Mouse (Mus musculus): Measurements from ENCODE around the gene Nos3. TPM values are rescaled to one million over a fixed set of nuclear protein-coding genes. Genes with fewer than 3 reads are reported as not detected.

Nos3 gene
- 10 to 100 TPM; 10.0 to 10.2 TPM for total RNA-seq (2021)

GRCm38 (mm10) chr5:24364508-24364907, at the start of gene Nos3:
Gene Nos3 (plus strand): TSS chr5:24364810.
- intact Hi-C loops (cut with DNase I): loop anchor here (10.0 kb wide), 1 partner anchor 190 kb away; no protein-coding TSS in a partner anchor
- DNase-seq: no peak

- intact Hi-C loops (cut with DNase I): no loop called here
- no peak for DNase-seq
These were observed 44.7 kb upstream of the Nos3 start for GRCm38 (mm10) chr5:24319776-24320466.

GRCm38 (mm10) chr5:24320467-24320813, 44.2 kb upstream of the Nos3 start:
- no peak for DNase-seq
- intact Hi-C loops (cut with DNase I): no loop called here

DNA sequence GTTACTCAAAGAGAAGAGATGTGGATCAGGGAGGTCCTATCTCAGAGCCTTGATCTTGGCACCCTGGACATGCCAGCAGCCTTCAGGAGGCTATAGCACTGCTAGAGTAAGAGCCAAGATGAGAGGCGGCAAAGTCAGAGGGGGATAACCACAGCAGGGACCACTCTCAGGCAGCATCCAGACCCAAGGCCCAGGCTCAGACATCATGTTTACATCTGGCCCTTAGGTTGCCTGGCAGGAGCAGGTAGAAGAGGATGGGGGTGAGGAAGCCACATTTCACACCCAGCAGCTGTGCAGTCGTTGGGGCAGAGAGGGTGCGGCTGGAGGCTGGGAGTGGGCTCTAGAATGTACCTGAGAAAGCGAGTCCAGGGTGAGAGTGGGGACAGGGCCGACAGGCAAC, 43.7 kb upstream of the Nos3 start:
- no peak for DNase-seq
- intact Hi-C loops (cut with DNase I): no loop called here

- no peak for DNase-seq
- intact Hi-C loops (cut with DNase I): no loop called here
These were observed 42.6 kb upstream of the Nos3 start for GRCm38 (mm10) chr5:24321711-24322682.

DNA sequence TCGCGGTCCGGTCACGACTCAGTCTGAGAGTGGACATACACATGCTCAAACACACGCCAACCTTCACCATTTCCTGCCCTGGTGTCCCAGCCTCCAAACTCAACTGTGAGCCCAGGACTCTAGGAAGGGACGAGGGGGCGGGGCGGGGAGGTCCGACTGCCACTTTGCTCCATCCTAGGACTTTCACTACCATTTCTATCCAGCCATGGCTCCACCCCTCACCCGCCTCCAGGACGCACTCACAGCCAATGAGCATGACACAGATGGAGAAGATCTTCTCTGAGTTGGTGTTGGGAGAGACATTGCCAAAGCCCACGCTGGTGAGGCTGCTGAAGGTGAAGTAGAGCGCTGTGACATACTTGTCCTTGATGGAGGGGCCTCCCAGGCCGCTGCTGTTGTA, 39.4 kb upstream of the Nos3 start:
- intact Hi-C loops (cut with DNase I): no loop called here
- no peak for DNase-seq

DNA sequence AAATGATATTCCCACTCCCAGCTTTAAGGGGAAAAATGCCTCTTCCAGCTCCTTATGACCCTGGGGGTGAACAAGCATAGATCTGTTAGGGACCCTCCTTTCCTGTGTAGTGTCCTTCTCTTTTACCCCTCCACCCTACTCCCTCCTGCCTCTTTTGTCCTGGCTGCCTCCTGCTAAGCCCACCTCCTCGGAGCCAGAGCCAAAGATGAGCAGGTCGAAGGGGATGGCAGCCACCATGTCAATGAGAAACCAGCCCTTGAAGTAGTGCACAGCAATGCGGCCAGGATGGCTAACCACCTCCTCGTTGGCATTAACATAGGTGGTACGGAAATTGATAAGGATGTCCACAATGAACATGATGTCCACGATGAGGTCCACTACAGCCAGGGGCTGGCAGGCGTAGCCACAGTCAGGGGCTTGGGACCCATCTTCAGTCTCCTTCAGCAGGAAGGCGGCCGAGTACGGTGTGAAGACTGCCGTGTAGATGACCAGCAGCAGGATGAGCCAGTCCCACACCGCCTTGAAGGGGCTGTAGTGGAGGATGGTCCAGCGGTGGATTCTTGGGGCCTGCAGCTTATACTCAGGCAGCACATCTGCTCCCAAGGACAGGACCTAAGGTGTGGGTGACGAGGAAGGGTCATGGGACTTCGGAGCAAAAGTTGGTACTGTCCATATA, 38.3 kb upstream of the Nos3 start:
- no peak for DNase-seq
- intact Hi-C loops (cut with DNase I): no loop called here

- DNase-seq: no peak
- intact Hi-C loops (cut with DNase I): no loop called here
These were observed 37.7 kb upstream of the Nos3 start for GRCm38 (mm10) chr5:24326842-24327417.

DNA sequence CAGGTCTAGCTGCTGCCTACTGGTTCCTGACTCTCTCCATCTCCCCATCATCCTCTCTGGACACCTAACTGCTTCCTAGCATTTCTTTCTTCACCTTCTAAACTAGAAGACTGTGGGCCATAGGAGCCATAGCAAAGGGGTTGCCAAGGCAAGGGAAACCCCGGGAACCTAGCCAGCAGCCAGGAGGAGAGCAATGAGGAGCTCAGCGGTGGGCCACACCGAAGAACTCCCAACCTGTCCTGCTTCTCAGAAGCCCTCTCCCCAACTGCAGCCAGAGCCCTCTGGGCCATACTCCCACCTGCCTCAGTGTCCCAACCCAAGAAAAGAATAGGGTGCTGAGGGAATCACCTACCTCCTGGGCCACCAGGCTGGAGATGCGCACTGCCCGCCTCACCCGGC, 35.8 kb upstream of the Nos3 start:
- peak; percentile 81 for DNase-seq
- intact Hi-C loops (cut with DNase I): no loop called here

GRCm38 (mm10) chr5:24329212-24329964, 35.2 kb upstream of the Nos3 start:
- intact Hi-C loops (cut with DNase I): no loop called here
- DNase-seq: peak; percentile 94

GRCm38 (mm10) chr5:24329965-24330298, 34.7 kb upstream of the Nos3 start:
- no peak for DNase-seq
- intact Hi-C loops (cut with DNase I): no loop called here

- no peak for DNase-seq
- intact Hi-C loops (cut with DNase I): no loop called here
These were observed 32.2 kb upstream of the Nos3 start for GRCm38 (mm10) chr5:24332401-24332800.

GRCm38 (mm10) chr5:24334749-24335148, 29.9 kb upstream of the Nos3 start:
- intact Hi-C loops (cut with DNase I): no loop called here
- no peak for DNase-seq

GRCm38 (mm10) chr5:24335888-24336511, 28.6 kb upstream of the Nos3 start:
- DNase-seq: peak; percentile 68
- intact Hi-C loops (cut with DNase I): no loop called here

DNA sequence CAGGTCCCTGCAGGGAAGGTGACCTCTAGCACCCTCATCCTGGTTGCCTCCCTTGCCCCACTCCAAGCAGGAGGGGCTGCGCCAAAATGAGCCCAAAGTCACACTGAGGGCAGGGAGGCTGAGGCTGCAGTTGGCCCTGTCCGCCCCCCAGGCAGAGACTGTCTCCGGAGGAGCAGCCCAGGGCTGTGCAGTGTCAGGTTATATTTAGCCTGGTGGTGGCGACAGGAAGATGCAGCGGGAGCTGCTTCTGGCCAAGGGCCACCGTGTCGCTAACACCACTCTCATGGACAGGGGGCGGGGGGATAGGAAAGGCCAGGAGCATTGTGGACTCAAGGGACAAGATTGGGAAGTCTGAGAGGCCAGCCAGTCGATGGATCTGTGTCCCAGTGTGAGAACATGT, 27.2 kb upstream of the Nos3 start:
- intact Hi-C loops (cut with DNase I): no loop called here
- DNase-seq: peak; percentile 35

- DNase-seq: no peak
- intact Hi-C loops (cut with DNase I): no loop called here
These were observed 26.8 kb upstream of the Nos3 start for GRCm38 (mm10) chr5:24337821-24338220.

DNA sequence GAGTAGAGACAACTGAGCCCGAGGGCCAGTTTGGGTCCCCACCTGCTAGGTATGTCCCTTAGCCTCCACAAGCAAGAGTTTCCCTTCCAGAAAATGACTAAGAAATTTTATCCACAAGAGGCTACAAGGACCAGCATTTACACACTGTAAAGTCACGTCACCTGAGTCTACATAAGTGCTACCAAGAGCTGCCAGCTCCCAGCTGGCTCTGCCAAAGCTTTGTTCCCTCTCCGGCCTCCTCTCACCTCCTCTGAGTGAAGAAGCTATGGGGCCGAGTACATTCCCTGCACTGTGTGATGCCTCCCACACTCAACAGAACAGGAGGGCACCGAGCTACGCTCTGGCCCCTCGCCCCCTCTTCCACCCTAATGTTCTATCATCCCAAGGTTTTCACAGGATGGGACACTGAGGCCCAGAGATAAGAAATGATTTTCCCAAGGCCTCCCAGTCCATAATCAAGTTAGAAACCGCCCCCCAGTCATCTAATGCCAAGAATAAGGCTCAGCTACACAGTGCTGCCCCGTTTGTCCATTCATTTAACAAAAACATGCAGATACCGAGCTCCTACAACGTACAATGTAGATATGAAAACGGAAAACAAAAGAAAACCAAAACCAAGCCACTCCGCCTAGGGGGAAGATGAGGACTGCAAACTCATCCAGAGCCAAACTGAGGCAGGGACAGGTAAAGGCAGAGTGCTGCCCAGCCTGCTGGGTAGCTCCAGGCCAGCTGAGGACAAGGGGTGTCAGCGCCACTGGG, 22.2 kb upstream of the Nos3 start:
- no peak for DNase-seq
- intact Hi-C loops (cut with DNase I): no loop called here

DNA sequence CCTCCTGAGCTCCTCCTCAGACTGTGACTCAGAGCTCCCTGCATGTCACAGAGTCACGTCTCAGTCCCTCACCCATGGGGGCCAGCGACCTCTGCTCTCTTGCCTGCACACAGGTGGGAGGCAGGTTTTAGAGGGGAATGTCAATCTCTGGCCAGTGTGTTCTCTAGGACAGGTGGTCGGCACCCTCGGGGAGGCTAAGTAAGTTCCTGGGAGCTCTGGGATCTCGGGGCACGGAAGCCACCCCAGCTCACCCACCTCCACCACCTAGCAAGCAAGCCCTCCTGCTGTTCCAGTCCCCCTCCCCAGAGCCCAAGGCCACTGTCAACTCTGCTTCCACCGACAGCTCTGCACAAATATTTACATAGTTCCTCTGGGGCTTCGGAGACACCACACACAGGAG, 21.6 kb upstream of the Nos3 start:
- intact Hi-C loops (cut with DNase I): no loop called here
- DNase-seq: no peak

- no peak for DNase-seq
- intact Hi-C loops (cut with DNase I): no loop called here
These were observed 21.2 kb upstream of the Nos3 start for GRCm38 (mm10) chr5:24343379-24343778.
